Mouse (Mus musculus) MEL (cell line): ENCODE measurements around the gene Fam110a.

Experiments used
- CTCF ChIP-seq, 3 experiments: IDR thresholded peaks in 2 of 3; conservative IDR thresholded peaks in 1 of 3; 2 replicates each; pipeline ENCODE4 v1.5.1; 2011 to 2012; ENCODE audit warnings: low read length in 3 of 3, low read depth in 2 of 3, mild to moderate bottlenecking in 2 of 3, improper control_type of control experiment in 1 of 3, inconsistent platforms in 1 of 3, mixed read lengths in 1 of 3, moderate library complexity in 1 of 3; ENCODE audit not compliant: control insufficient read depth in 1 of 3, insufficient read depth in 1 of 3, poor library complexity in 1 of 3, severe bottlenecking in 1 of 3
- EP300 ChIP-seq, 2 experiments: IDR thresholded peaks; 2 replicates each; pipeline ENCODE4 v1.6.1; 2011; ENCODE audit warnings: improper control_type of control experiment in 2 of 2, low read length in 2 of 2, low read depth in 1 of 2, mild to moderate bottlenecking in 1 of 2
- KAT2A ChIP-seq: conservative IDR thresholded peaks from 2 replicates; pipeline ENCODE4 v1.6.1; 2012; ENCODE audit warnings: low read depth, low read length, improper control_type of control experiment, inconsistent platforms
- MAX ChIP-seq: IDR thresholded peaks from 2 replicates; pipeline ENCODE4 v1.6.1; 2011; ENCODE audit warnings: low read length, improper control_type of control experiment
- MEF2A ChIP-seq: IDR thresholded peaks from 2 replicates; pipeline ENCODE4 v1.6.1; 2014; ENCODE audit warnings: low read depth, mild to moderate bottlenecking, inconsistent platforms, low read length, improper control_type of control experiment; ENCODE audit not compliant: poor library complexity, insufficient replicate concordance, severe bottlenecking; ENCODE audit errors: extremely low read depth
- MYC ChIP-seq: IDR thresholded peaks from 2 replicates; pipeline ENCODE4 v1.6.1; 2011; ENCODE audit warnings: low read depth, mild to moderate bottlenecking, low read length, improper control_type of control experiment, moderate library complexity
- POLR2A ChIP-seq, 2 experiments: IDR thresholded peaks; 2 replicates each; pipeline ENCODE4 v1.6.1; 2011 to 2012; ENCODE audit warnings: low read length in 2 of 2, mild to moderate bottlenecking in 2 of 2, control low read depth in 1 of 2, improper control_type of control experiment in 1 of 2, low read depth in 1 of 2, moderate library complexity in 1 of 2; ENCODE audit not compliant: control insufficient read depth in 1 of 2, insufficient read depth in 1 of 2, poor library complexity in 1 of 2
- TCF12 ChIP-seq: IDR thresholded peaks from 2 replicates; pipeline ENCODE4 v1.6.1; 2014; ENCODE audit warnings: low read depth, mild to moderate bottlenecking, inconsistent platforms, low read length, improper control_type of control experiment, moderate library complexity
- ZC3H11A ChIP-seq: IDR thresholded peaks from 2 replicates; pipeline ENCODE4 v1.6.1; 2012; ENCODE audit warnings: low read depth, mild to moderate bottlenecking, inconsistent platforms, low read length, improper control_type of control experiment

GRCm38 (mm10) chr2:151921068-151921467, 59.0 kb downstream of the Fam110a start:
- no peak for TF ChIP-seq POLR2A (IDR thresholded peaks at IDR 0.05; ENCODE audit: control insufficient read depth in 1 of 2, insufficient read depth in 1 of 2, low read depth in 1 of 2, low read length in 2 of 2, poor library complexity in 1 of 2)
- no peak for TF ChIP-seq KAT2A
- no peak for TF ChIP-seq ZC3H11A
- TF ChIP-seq EP300 (IDR thresholded peaks at IDR 0.05; ENCODE audit: low read depth in 1 of 2, low read length in 2 of 2) = no peak
- TF ChIP-seq MEF2A = no peak
- TF ChIP-seq CTCF (IDR thresholded peaks at IDR 0.05 in 2 of 3, conservative IDR thresholded peaks at IDR 0.05 in 1 of 3; ENCODE audit: control insufficient read depth in 1 of 3, insufficient read depth in 1 of 3, low read depth in 2 of 3, low read length in 3 of 3, poor library complexity in 1 of 3, severe bottlenecking in 1 of 3) = no peak
- TF ChIP-seq MAX = no peak
- TF ChIP-seq MYC = no peak
- TF ChIP-seq TCF12 = no peak
